Comparison of ENCODE assay signal across 11 mouse cellular contexts in genomic region chr16:92114706-92115241, GRCm38 (mm10). TPM values are rescaled to one million over a fixed set of nuclear protein-coding genes. Genes with fewer than 3 reads are reported as not detected.
DNase-seq lines count a peak whose midpoint lies in the region; ATAC-seq and TF ChIP-seq lines count a peak whose summit lies in the region.
"Had no signal": no experiment of that assay in that cellular context is flagged by ENCODE, and none has a peak within 500 bp of the region (broad histone marks: within the 10 kb centered on the region; RNA-seq: fewer than 3 reads in every experiment).

No protein-coding gene starts in this region.

- H3K36me3 ChIP-seq in heart, adult 2 months (ENCODE audit: control insufficient read depth, insufficient read depth, low read length): no peaks in the 10 kb centered on the region
- no peaks in the 10 kb centered on the region for H3K36me3 ChIP-seq in forebrain, embryonic 15.5 days
- H3K36me3 ChIP-seq in midbrain, embryonic 10.5 days: peaks cover 25% of the 10 kb centered on the region

- DNase-seq in heart, adult 2 months: peak; percentile 50 to 57
- DNase-seq in heart, postnatal 25 days (ENCODE audit: low spot score): no peak
- DNase-seq in adrenal gland, postnatal 10 days: peak; percentile 80
- DNase-seq in midbrain, embryonic 10.5 days (ENCODE audit: low spot score): no peak
- no peak for DNase-seq in frontal cortex, postnatal 14 days (ENCODE audit: low spot score in 2 of 2)
- no peak for DNase-seq in thymus, postnatal 25 days
- DNase-seq in liver: no peak

- no peaks in the 10 kb centered on the region for H3K9me3 ChIP-seq in forebrain, embryonic 15.5 days
- H3K9me3 ChIP-seq in midbrain, embryonic 10.5 days (replicated peaks): no peaks in the 10 kb centered on the region

- no peak for TF ChIP-seq POLR2A in heart, adult 2 months (IDR thresholded peaks at IDR 0.05; ENCODE audit: insufficient read depth, low read depth, low read length)

- peaks cover 8% of the 10 kb centered on the region for H3K4me1 ChIP-seq in heart, adult 2 months (ENCODE audit: control insufficient read depth, insufficient read depth, low read length)
- peaks cover 22% of the 10 kb centered on the region for H3K4me1 ChIP-seq in forebrain, embryonic 15.5 days
- H3K4me1 ChIP-seq in midbrain, embryonic 10.5 days: peaks cover 35% of the 10 kb centered on the region

- no peak overlapping the region for H3K4me3 ChIP-seq in heart, adult 2 months
- H3K4me3 ChIP-seq in forebrain, embryonic 15.5 days: no peak overlapping the region
- no peak overlapping the region for H3K4me3 ChIP-seq in midbrain, embryonic 10.5 days

- no peak overlapping the region for H3K9ac ChIP-seq in heart, adult 2 months (ENCODE audit: low read depth, low read length)
- no peak overlapping the region for H3K9ac ChIP-seq in forebrain, embryonic 15.5 days (replicated peaks)

- WGBS in heart, adult 2 months: 64% methylated on average over 5 of the region's 5 CpGs
- WGBS in forebrain, embryonic 15.5 days: 67% methylated on average over 5 of the region's 5 CpGs
- WGBS in midbrain, embryonic 10.5 days: 78% methylated on average over 5 of the region's 5 CpGs

- no peak overlapping the region for H3K27ac ChIP-seq in heart, adult 2 months
- peak overlapping the region; percentile 77 for H3K27ac ChIP-seq in forebrain, embryonic 15.5 days (replicated peaks)
- peak overlapping the region; percentile 60 for H3K27ac ChIP-seq in midbrain, embryonic 10.5 days (replicated peaks)
- H3K27ac ChIP-seq: macrophage had no signal

- H3K4me2 ChIP-seq in forebrain, embryonic 15.5 days (replicated peaks): no peak overlapping the region

- no peaks in the 10 kb centered on the region for H3K27me3 ChIP-seq in heart, adult 2 months (ENCODE audit: control insufficient read depth, insufficient read depth, low read length)
- no peaks in the 10 kb centered on the region for H3K27me3 ChIP-seq in forebrain, embryonic 15.5 days
- H3K27me3 ChIP-seq in midbrain, embryonic 10.5 days (ENCODE audit: low read depth, poor library complexity, severe bottlenecking): no peaks in the 10 kb centered on the region

- no peak for ATAC-seq in forebrain, embryonic 15.5 days (replicated peaks)

- TF ChIP-seq CTCF in heart, adult 2 months (IDR thresholded peaks at IDR 0.05): peak; percentile 22

- intact Hi-C loops in heart, adult 2 months (cut with DNase I): no loop called here
- intact Hi-C loops in heart, postnatal 25 days (cut with DNase I): no loop called here

- no peaks in the 10 kb centered on the region for H3K79me2 ChIP-seq in heart, adult 2 months (replicated peaks; ENCODE audit: control insufficient read depth, insufficient read depth, low read length)

- no peak for TF ChIP-seq EP300 in heart, adult 2 months (IDR thresholded peaks at IDR 0.05; ENCODE audit: insufficient read depth, low read depth, low read length)

RNA-seq across cellular contexts. Expression of gene Slc5a3, which starts 56.7 kb away (rescaled TPM):
- 1 to 10 TPM; 3.2 to 8.1 TPM for total RNA-seq in heart, adult 2 months (2021)
- 1.6 and 2.5 TPM in 2 replicates for polyA plus RNA-seq in heart, adult 2 months (2012; rRNA removed)
- total RNA-seq in heart, postnatal 25 days (2021): 1 to 10 TPM; 6.3 to 7.7 TPM
- total RNA-seq in adrenal gland, postnatal 10 days (2021): 10 to 100 TPM; 17.1 to 18.9 TPM
- 10.8 and 12.4 TPM in 2 replicates for polyA plus RNA-seq in forebrain, embryonic 15.5 days (2015; fragmentation: Nextera tagmentation; extraction: Ambion mirVana)
- 10.0 and 10.5 TPM in 2 replicates for polyA plus RNA-seq in midbrain, embryonic 10.5 days (2016; fragmentation: Nextera tagmentation; extraction: Ambion mirVana)

RNA-seq across cellular contexts. Expression of gene Gm49711, which starts 56.7 kb away (rescaled TPM):
- total RNA-seq in heart, adult 2 months (2021): not detected
- not detected in 2 replicates for polyA plus RNA-seq in heart, adult 2 months (2012; rRNA removed)
- not detected for total RNA-seq in heart, postnatal 25 days (2021)
- total RNA-seq in adrenal gland, postnatal 10 days (2021): not detected
- 0.42 and 0.57 TPM in 2 replicates for polyA plus RNA-seq in forebrain, embryonic 15.5 days (2015; fragmentation: Nextera tagmentation; extraction: Ambion mirVana)
- 0.11 TPM in 1 of 2 replicates, not detected in the other for polyA plus RNA-seq in midbrain, embryonic 10.5 days (2016; fragmentation: Nextera tagmentation; extraction: Ambion mirVana)
- polyA plus RNA-seq: intestine, embryonic 14.5 days; macrophage; stomach, embryonic 14.5 days had no signal

RNA-seq across cellular contexts. Expression of gene Mrps6, which starts 56.7 kb away (rescaled TPM):
- 10 to 100 TPM; 53.0 to 58.4 TPM for total RNA-seq in heart, adult 2 months (2021)
- polyA plus RNA-seq in heart, adult 2 months (2012; rRNA removed): 40.5 and 43.0 TPM in 2 replicates
- total RNA-seq in heart, postnatal 25 days (2021): 10 to 100 TPM; 60.6 to 63.2 TPM
- total RNA-seq in adrenal gland, postnatal 10 days (2021): 10 to 100 TPM; 68.2 to 77.8 TPM
- polyA plus RNA-seq in forebrain, embryonic 15.5 days (2015; fragmentation: Nextera tagmentation; extraction: Ambion mirVana): 142 and 153 TPM in 2 replicates
- polyA plus RNA-seq in midbrain, embryonic 10.5 days (2016; fragmentation: Nextera tagmentation; extraction: Ambion mirVana): 123 and 133 TPM in 2 replicates

Comparison
In these comparisons a context has a peak if more than half of its experiments do, and no peak if none do; other contexts are left out.
1. DNase-seq: peak in heart, adult 2 months (2 of 2) and adrenal gland, postnatal 10 days (single experiment); none in heart, postnatal 25 days (single experiment), midbrain, embryonic 10.5 days (single experiment), frontal cortex, postnatal 14 days (0 of 2), thymus, postnatal 25 days (single experiment) and liver (single experiment).